Mouse (Mus musculus): ENCODE measurements around the gene Gm9958.

GRCm38 (mm10) chr5:90414142-90414924 is 47.3 kb downstream of the Gm9958 start:
- TF ChIP-seq CTCF (conservative IDR thresholded peaks at IDR 0.05; ENCODE audit: low read length) (no peak), NANOG (IDR thresholded peaks at IDR 0.05; ENCODE audit: borderline replicate concordance, low read length) (no peak)
